Mouse (Mus musculus) fibroblast of lung, adult 2 months (primary cell): ENCODE measurements at regions not wholly inside any gene's neighbourhood (a gene's known extent, or its start where the extent isn't known, plus 50 kb on each side); places are given as distances from the start of the nearest gene placed in this dataset.

Source experiments
- DNase-seq: peaks from one replicate; pipeline ENCODE4 v3.0.0-alpha.2; 2011; ENCODE audit warnings: low read depth

DNA sequence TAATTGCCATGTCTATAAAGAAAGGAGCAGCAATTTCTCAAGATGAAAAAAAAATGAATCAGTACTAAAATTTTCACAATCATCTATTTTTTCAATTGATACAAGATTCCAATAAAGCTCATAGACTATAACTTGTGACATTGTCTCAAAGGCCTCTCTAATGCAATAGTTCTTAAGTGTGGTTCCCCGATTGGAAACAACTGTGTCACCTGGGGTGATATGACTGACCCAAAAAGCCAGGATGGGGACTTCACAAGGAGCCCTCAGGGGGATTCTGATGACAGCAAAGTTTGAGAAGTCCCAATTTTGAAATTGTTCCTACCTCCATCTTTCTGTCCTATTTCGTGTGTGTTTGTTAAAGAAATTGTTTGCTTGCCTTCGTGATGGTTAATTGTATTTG lies 143.3 kb upstream of the Fndc3a start:
- no peak for DNase-seq

DNA sequence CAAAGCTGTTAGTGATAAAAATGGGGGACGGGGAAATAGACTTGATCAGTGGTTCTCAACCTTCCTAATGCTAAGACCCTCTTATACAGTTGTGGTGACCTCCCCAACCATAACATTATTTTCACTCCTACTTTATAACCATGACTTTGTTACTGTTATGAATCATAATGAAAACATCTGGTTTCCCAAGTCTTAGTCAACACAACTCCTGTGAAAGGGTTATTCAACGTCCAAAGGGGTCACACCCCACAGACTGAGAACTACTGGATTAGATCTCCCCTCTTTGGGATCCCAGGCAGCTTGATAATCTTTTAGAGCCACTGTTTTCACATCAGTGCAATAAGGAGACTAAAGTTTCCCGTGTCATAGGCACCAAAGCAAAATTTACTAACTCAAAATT lies 141.1 kb upstream of the Fndc3a start:
- peak; percentile 40 for DNase-seq

DNA sequence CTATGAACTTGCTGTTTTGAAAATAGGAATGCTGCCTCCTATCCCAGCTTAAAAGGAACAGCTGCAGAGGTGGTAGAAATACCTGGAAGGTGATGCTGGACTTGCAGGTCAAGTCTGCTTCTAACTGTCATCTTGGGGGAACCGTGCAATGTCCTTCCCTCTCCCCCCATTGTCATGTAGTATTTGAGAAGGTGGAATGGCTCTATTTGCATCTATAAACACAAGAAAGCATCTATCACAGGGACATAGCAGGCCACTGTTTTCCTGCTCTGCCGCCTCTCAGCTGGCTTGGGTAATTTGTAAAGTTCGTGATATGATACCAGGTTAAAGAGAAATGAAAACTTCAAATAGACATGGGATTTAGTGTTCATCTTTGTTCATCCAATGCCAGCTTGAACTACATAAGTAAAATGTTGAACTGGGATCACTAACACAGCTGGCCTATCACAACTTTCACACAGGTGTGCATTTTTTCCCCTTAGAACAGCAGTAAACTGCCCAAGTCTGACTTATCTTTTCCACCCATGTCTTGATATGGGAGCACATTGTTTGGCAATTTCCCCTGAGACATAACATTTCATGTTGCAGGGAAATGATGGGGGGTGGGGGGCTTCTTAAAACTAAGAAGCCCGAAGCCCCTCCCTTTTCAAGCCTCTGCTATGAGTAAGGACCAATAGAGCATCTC lies 138.6 kb upstream of the Fndc3a start:
- no peak for DNase-seq

DNA sequence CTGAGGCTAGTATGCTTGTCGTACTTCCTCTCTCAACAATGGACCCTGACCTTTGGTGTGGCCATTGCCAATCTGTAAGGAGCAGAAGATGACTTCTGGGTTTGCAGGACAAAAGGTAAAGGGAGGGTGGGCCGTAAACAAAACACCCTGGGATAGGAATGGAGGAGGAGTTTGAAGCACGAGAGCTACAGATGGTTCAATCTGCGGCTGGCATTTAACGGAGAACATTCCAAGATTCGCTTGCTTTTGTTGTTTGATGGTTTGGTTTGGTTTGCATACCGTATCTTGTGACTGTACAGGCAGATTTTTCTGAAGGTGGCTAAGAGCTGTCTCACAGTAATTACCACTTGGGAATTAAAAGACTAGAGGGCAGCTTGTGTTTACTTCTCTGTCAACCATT lies 137.7 kb upstream of the Fndc3a start:
- DNase-seq, result no peak

- no peak for DNase-seq
Measured at GRCm38 (mm10) chr14:72845621-72846440, 136.0 kb upstream of the Fndc3a start.

GRCm38 (mm10) chr14:72844753-72845369 lies 135.1 kb upstream of the Fndc3a start:
- no peak for DNase-seq

DNA sequence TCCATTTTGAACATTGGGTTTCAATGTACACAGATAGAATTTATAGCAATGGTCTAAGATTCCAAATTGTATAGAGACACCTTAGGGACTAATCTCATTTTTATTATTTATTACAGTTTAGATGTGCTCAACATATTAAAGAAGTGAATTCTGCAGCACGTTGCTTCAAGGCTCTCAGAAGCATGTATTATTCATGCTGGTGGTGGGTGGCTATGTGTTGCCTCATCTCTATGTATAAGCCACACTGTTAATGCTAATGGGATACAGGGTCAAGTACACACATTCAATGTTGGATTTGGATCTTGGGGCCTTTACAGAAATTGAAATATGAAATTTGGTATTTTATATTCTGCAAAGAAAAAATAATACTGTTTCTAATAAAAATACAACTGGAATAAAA lies 131.9 kb upstream of the Fndc3a start:
- no peak for DNase-seq

GRCm38 (mm10) chr14:72835158-72835557 lies 125.4 kb upstream of the Fndc3a start:
- DNase-seq, result no peak

- no peak for DNase-seq
Measured at GRCm38 (mm10) chr14:72829261-72829660, 119.5 kb upstream of the Fndc3a start.

DNA sequence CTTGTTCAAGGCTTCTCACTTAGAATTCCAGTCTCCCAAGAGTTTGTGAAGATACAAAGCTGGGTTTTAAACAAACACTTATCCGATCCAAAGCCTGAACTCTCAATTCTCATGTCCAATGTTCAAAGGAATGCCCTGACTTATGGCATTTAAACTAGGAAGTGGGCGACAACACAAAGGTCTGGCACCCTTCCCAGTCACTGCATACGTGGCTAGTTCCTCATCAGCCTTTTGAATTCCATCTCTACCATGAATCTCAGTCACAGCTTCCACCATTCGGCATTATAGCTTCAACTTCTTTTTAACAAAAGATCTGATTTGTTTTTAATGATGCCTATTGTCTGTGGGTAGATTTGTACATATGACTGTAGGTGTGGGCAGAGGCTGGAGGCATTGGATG lies 115.7 kb upstream of the Fndc3a start:
- DNase-seq, result no peak

GRCm38 (mm10) chr14:72822231-72822615 lies 112.4 kb upstream of the Fndc3a start:
- DNase-seq, result no peak

GRCm38 (mm10) chr14:72821517-72822230 lies 111.9 kb upstream of the Fndc3a start:
- DNase-seq, result no peak

DNA sequence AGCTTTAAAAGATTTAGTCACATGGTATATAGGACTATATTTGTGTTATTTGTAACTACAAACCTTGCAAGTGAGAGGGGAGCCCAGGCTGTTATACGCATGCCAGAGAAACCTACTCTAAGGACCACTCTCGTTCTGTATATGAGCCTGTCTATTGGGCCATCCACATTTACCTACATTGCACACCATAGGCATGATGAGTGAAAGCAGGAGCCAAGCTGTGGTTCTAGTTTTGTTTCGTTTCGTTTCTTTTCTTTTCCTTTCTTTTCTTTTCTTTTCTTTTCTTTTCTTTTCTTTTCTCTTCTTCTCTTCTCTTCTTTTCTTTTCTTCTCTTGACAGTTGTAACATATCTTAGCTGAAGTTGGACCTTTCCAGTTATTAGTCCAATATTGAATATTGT lies 109.2 kb upstream of the Fndc3a start:
- DNase-seq, result no peak

- DNase-seq, result no peak
Measured at GRCm38 (mm10) chr14:72817764-72818163, 108.0 kb upstream of the Fndc3a start.

DNA sequence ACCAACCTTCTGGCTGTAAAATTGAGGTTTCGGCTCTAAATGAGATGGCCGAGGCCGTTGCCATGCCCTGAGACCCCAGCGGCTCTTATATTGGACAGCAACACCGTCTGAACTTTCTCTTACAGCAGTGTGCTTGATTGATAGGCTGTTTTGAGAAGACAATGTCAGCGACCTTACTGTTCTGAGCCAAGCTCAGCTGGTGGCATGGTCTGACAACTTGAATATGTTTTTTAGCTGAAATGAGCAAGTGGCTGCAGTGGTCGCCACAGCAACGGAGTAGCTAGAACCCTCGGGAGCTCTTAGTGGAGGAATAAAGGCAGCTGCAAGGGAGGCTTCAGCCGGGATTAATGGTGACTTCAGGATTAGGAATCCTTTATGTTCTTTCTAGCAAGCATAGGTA lies 107.0 kb upstream of the Fndc3a start:
- no peak for DNase-seq

DNA sequence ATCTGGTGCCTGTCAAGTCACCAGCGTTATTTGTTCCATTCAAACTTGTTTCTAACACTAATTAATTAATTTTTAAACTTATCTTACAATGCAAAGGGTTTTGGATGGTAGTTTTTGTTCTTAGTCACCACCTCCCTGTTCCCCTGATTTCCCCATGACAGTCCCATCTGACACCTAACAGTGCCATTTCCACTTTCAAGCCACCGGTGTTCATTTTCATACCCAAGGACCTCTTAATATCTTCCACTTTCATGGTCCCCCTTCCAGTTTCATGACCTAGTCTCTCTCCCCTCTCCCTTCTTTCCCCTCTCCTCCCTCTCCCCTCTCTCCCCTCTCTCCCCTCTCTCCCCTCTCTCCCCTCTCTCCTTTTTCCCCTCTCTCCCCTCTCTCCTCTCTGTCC lies 99.3 kb upstream of the Fndc3a start:
- no peak for DNase-seq

GRCm38 (mm10) chr14:72807947-72808346 lies 98.1 kb upstream of the Fndc3a start:
- DNase-seq, result peak; percentile 4

DNA sequence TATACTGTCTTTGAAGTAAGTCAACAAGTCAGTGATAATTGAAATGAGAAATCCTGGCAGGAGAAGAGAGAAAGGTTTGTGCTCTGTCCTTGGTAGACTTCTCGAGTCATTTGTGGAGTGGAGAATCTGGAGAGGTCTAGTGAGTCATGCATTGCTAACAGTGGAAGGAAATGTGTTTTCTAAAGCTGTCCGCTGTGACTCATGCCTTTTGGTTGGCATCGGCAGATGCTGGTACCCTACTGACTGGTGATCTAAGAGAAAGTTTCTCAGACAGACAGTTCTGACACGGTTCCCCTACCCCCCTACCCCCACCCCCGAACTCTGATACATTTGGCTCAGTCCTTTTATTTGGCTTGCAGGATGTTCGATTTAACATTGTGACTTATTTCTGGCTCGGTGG lies 97.5 kb upstream of the Fndc3a start:
- DNase-seq, result peak; percentile 86

DNA sequence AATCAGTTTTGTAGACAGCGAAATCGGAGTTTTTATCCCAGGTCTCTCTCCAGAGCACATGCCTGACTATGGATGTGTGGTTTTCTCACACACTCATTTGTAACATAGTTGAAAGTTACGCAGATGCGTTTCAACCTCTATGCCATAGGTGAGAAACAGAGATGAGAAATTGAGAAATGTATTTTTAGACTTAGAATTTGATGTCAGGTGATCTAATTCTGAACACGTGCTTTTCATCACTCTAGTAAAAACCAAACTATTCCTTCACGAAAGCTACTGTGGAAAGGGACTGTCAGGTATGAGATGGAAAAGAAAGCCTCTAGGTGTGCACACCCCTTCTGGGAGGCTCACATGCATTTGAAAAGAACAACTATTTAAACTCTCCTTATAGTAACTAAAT lies 96.8 kb upstream of the Fndc3a start:
- DNase-seq, result no peak

DNA sequence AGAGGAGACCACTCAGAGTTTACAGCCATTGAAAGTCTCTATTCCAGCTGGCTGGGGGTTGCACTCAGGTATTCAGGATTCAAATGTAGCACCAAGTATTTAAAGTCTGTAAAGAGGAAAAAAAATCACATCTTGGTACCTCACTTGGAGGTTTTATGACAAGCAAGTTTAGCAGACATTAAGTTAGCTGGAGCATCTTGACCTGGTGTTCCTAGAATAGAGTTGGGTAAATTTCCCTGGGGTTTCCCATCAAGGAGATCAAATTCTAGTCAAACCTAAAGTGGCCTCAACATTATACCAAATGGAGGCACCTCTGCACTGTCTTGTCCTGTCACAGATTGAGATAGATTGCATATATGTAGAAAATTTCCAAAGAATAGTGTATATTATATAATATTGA lies 93.8 kb upstream of the Fndc3a start:
- DNase-seq, result no peak

- no peak for DNase-seq
Measured at GRCm38 (mm10) chr14:72790654-72791053, 80.9 kb upstream of the Fndc3a start.

DNA sequence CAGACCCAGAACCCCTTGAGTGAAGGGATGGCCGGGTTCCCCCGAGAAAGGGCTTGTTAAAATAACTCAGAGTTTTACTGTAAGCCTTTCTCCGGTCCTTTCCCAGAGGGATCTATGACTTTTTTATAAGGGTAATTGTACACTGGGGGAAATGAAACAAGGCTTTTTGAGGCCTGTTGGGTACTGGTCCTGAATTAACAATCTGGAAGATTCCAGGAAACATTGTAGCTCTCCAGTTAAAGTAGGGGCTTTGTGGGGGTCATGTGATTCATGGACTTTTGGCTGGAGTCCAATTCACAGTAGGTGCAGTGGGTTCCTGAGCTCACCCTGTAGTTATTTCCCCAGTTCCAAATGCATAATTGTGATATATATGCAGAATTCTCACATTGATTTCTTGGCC lies 77.1 kb upstream of the Fndc3a start:
- no peak for DNase-seq

GRCm38 (mm10) chr14:72783248-72783647 lies 73.4 kb upstream of the Fndc3a start:
- DNase-seq, result peak; percentile 48
